Comparison of ENCODE assay signal across 8 mouse cellular contexts in the genomic region with DNA sequence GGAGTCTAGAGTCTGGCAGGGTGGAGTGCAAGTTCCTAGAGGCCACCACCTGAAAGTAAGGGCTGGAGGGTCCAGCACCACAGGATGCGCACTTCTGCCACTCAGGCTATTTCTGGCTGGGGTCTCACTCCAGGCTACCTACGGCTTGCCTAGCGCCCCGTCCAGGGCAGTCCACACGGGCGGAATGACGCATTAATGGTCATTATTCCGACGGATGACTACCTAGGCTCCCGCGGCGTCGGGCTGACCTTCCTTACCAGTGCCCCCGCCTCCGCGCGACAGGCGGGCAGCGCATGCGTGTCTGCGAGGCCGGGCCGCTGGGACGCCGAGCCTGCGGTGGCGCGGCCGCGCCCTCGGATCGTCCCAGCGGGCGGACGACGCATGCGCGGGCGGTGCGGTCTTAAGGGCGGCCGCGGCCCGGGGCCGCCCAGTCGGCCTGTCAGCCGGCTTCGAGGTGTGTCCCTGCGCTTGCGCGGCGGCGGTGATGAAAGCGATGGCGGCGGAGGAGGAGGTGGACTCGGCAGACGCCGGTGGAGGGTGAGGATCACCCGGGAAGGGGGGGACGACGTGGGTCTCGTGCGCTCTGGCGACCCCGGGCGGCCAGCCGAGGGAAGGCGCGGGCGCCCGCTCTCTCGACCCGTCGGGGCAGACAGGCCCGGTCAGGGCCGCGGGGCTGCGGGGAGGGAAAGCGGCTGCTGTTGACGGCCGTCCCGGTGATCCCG. TPM values are rescaled to one million over a fixed set of nuclear protein-coding genes. Genes with fewer than 3 reads are reported as not detected.
DNase-seq lines count a peak whose midpoint lies in the region; ATAC-seq and TF ChIP-seq lines count a peak whose summit lies in the region.

Gene Abhd5 (plus strand): TSS at position 306 of the 722 bp plus-strand sequence.

- H3K27ac ChIP-seq in hindbrain, embryonic 14.5 days = peak within 1 kb of the TSS; percentile 76

- H3K36me3 ChIP-seq in hindbrain, embryonic 14.5 days (replicated peaks; ENCODE audit: control insufficient read depth, insufficient read depth) = no peaks in the 10 kb centered on the region

- H3K4me2 ChIP-seq in hindbrain, embryonic 14.5 days (replicated peaks) = peak within 1 kb of the TSS; percentile 57

- ATAC-seq in Patski = peak; percentile 94
- peak; percentile 97 for ATAC-seq in hindbrain, embryonic 14.5 days (ENCODE audit: low FRiP score)

- WGBS in hindbrain, embryonic 14.5 days = under 1% methylated on average over 83 of the region's 84 CpGs

- POLR2A ChIA-PET in Patski (lab: Charles Lee) = no interaction called here

- peak; percentile 82 for DNase-seq in Patski (ENCODE audit: low read depth, low spot score)
- DNase-seq in cerebellum, postnatal 14 days = peak; percentile 96
- DNase-seq in frontal cortex, postnatal 25 days (ENCODE audit: low spot score in 2 of 2) = peak; percentile 85 to 89
- DNase-seq in hindbrain, embryonic 14.5 days (ENCODE audit: low spot score) = peak; percentile 93
- peak; percentile 91 to 92 for DNase-seq in layer of hippocampus, postnatal 36 days
- DNase-seq in lung, postnatal 36 days = peak; percentile 96
- peak; percentile 97 for DNase-seq in retina, postnatal 1 day
- peak; percentile 91 to 94 for DNase-seq in urinary bladder, adult 18-20 months (ENCODE audit: low spot score in 2 of 2)

- H3K9me3 ChIP-seq in hindbrain, embryonic 14.5 days (ENCODE audit: control insufficient read depth, low read length) = no peaks in the 10 kb centered on the region

- peaks cover 6% of the 10 kb centered on the region; the same call in 1 of the 2 replicates for H3K4me1 ChIP-seq in hindbrain, embryonic 14.5 days (replicated peaks; ENCODE audit: control insufficient read depth, insufficient read depth, low read length)

- H3K9ac ChIP-seq in hindbrain, embryonic 14.5 days = peak within 1 kb of the TSS; percentile 75

- CTCF ChIA-PET in Patski (lab: Charles Lee) = interaction anchor here (1.1 to 1.9 kb wide), 3 partner anchors 11 to 67 kb away, joined by 3 to 6 read pairs (median 3); no protein-coding TSS in a partner anchor

- no peaks in the 10 kb centered on the region for H3K27me3 ChIP-seq in Patski
- H3K27me3 ChIP-seq in hindbrain, embryonic 14.5 days (ENCODE audit: control insufficient read depth, insufficient read depth, low read length) = no peaks in the 10 kb centered on the region

- TF ChIP-seq CTCF in Patski (IDR thresholded peaks at IDR 0.05) = peak; percentile 99

- H3K4me3 ChIP-seq in hindbrain, embryonic 14.5 days (replicated peaks; ENCODE audit: low read length) = peak within 1 kb of the TSS; percentile 73

- in situ Hi-C loops in Patski (cut with MboI; ENCODE audit: low pct_unique_long_range_greater_than_20kb) = no loop called here

RNA-seq across cellular contexts. Expression of gene Abhd5, which starts in this region (rescaled TPM):
- 33.9 TPM for polyA plus RNA-seq in Patski (2021)
- 25.5 and 29.9 TPM in 2 replicates for polyA plus RNA-seq in hindbrain, embryonic 14.5 days (2014; fragmentation: Nextera tagmentation; extraction: Ambion mirVana)
- total RNA-seq in layer of hippocampus, postnatal 36 days (2021) = 10 to 100 TPM; 15.0 to 21.7 TPM

Comparison
In these comparisons a context has a peak if more than half of its experiments do, and no peak if none do; other contexts are left out.
1. Peak in every context shown above with its lines: DNase-seq, ATAC-seq, H3K4me3 ChIP-seq and H3K27ac ChIP-seq.